Mouse (Mus musculus): ENCODE measurements around the gene Anp32e. TPM values are rescaled to one million over a fixed set of nuclear protein-coding genes. Genes with fewer than 3 reads are reported as not detected.
"Not testable (repeated sequence)": the region's sequence is repeated elsewhere in the genome, so short reads cannot be mapped to it uniquely, and the experiment has no call there.

The Anp32e gene
- polyA plus RNA-seq, 1 experiment from 2014 or later: 110 TPM

DNA sequence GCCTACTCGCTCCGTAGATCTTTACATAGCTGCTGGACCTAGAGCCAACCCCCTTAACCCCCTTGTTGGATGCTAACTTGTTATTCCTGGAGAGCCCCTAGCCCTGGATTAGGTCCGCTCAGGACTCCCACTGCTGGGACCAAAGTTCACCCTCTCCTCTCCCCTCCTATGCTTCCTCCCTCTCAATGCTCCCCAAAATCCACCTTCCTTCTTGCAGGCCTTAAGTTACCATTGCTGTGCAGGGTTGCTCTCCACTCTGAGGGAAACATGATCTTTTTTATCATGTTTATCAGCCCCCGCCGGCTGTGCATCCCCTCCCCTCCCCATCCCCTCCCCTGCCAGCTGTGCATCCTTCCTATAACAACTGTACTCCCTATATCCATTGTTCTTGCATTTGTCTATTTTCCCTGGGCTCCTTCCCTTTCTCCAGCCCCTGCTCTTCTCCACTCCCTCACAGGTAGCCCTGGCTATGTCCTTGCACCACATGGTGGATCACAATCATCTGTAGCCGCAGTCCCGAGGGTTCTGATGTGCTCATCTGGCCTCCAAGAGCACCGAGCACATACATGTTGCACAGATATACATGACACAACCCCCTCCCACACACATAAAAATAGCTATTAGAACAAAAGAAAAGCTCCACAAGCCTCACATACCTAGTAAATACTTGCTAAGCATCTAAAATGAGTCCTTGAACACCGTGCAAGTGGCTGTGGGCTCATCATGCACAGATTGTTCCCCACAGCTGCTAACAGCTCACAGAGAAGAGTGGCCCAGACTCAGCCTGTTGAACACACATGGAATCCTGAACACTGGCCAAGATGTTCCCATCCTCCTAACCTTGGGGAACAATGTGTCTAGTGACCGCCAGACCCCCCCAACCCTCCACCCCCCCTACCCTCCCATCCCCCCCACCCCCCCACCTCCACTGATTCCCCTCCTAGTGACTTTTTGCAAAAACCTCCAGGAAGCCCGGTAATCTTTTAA is 36.7 kb upstream of the Anp32e start:
- WGBS: 29% methylated on average over 11 of the region's 11 CpGs
- ATAC-seq (replicated peaks; ENCODE audit: low FRiP score): no peak

DNA sequence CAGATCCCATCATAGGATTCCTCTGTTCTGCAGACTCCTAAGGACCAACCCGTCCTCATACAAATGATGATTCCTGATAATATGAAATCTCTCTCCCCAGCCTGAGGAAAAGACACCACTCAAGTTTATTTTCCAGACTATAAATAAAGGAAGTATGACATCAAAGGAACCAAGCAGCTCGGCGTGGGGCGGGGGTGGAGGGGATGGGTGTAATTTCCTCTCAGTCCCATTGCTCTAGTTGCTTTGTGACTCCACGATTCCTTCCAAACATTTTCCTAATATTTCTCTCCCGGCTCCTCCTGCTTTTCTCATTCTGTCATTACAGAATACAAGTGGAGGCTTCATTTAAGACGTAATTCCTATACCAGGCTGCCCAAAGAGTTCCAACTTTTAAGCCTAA is 35.9 kb upstream of the Anp32e start:
- no peak for ATAC-seq (replicated peaks; ENCODE audit: low FRiP score)
- Histone ChIP-seq H3K36me3 (ENCODE audit: control insufficient read depth, insufficient read depth, low read length) (no peaks in the 10 kb centered on the region), H3K4me2 (peak overlapping the region; percentile 81), H3K9ac (ENCODE audit: low read depth, low read length) (peak overlapping the region; percentile 61), H3K4me3 (ENCODE audit: low read depth, low read length) (peak overlapping the region; percentile 66), H3K4me1 (replicated peaks; ENCODE audit: control insufficient read depth, insufficient read depth, low read length) (peaks cover 23% of the 10 kb centered on the region), H3K27ac (ENCODE audit: low read depth, low read length) (peak overlapping the region; percentile 65; the same call in 1 of the 2 replicates), H3K27me3 (replicated peaks; ENCODE audit: control insufficient read depth, insufficient read depth, low read length) (no peaks in the 10 kb centered on the region), H3K9me3 (ENCODE audit: control insufficient read depth, low read length) (no peaks in the 10 kb centered on the region)
- no peak for DNase-seq (ENCODE audit: low spot score)
- 16% methylated on average over 7 of the region's 7 CpGs for WGBS

More for the DNA sequence above, 36.7 kb upstream of the Anp32e start:
- Histone ChIP-seq H3K27ac (ENCODE audit: low read depth, low read length) (peak overlapping the region; percentile 22; the same call in 1 of the 2 replicates), H3K9me3 (ENCODE audit: control insufficient read depth, low read length) (no peaks in the 10 kb centered on the region), H3K9ac (ENCODE audit: low read depth, low read length) (no peak overlapping the region), H3K4me3 (ENCODE audit: low read depth, low read length) (no peak overlapping the region), H3K27me3 (replicated peaks; ENCODE audit: control insufficient read depth, insufficient read depth, low read length) (no peaks in the 10 kb centered on the region), H3K4me2 (peak overlapping the region; percentile 40), H3K36me3 (ENCODE audit: control insufficient read depth, insufficient read depth, low read length) (no peaks in the 10 kb centered on the region), H3K4me1 (replicated peaks; ENCODE audit: control insufficient read depth, insufficient read depth, low read length) (peaks cover 23% of the 10 kb centered on the region)
- no peak for DNase-seq (ENCODE audit: low spot score)

GRCm38 (mm10) chr3:95893606-95894316 is 35.3 kb upstream of the Anp32e start, which contains the start of gene Aph1a:
TSS of gene Aph1a (plus strand) at chr3:95893969.
- Histone ChIP-seq H3K27ac (ENCODE audit: low read depth, low read length) (peak within 1 kb of the TSS; percentile 65), H3K4me2 (peak within 1 kb of the TSS; percentile 90), H3K4me1 (replicated peaks; ENCODE audit: control insufficient read depth, insufficient read depth, low read length) (peaks cover 23% of the 10 kb centered on the region), H3K9ac (ENCODE audit: low read depth, low read length) (peak within 1 kb of the TSS; percentile 75), H3K4me3 (ENCODE audit: low read depth, low read length) (peak within 1 kb of the TSS; percentile 66)
- H3K9me3 ChIP-seq (ENCODE audit: control insufficient read depth, low read length); H3K36me3 ChIP-seq (ENCODE audit: control insufficient read depth, insufficient read depth, low read length); H3K27me3 ChIP-seq (replicated peaks; ENCODE audit: control insufficient read depth, insufficient read depth, low read length): not testable (repeated sequence)
- ATAC-seq (replicated peaks; ENCODE audit: low FRiP score) (peak; percentile 98), DNase-seq (ENCODE audit: low spot score) (peak; percentile 92)
- WGBS: under 1% methylated on average over 25 of the region's 43 CpGs

DNA sequence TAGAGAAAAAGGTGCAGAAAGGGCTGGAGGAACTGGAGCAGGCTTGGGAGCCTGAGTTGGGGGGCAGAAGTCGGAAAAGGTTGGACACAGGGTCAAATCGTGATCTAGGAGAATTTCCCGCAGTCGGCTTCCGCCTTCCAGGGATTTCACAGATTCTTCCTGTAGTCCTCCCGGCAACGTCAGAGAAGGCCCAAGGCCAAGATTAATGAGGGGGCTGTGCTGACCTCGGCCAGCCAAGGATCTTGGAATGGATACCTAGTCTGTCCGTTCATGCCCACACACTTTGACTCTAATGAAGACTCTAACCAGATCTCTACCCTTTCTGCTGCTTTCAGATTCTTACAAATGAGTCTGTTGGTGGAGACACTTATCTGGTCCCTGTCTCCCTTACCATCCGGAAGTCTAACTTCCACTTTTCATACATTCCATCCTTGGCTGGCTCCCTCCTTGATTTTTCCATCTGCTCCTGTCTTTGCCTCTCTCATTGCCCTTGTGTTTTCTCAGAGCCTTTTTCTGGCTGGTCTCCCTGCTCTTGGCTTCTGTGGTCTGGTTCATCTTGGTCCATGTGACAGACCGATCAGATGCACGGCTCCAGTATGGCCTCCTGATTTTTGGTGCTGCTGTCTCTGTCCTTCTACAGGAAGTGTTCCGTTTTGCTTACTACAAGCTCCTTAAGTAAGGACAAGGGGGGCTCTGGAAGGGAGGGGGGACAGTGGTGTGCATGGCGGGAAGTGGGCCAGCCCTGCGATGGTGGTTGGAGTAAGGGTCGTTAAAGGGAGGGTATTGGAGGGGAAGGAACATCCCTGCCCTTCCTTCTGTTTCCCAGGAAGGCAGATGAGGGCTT is 34.5 kb upstream of the Anp32e start:
- peak overlapping the region; percentile 90 for H3K4me2 ChIP-seq
- H3K9me3 ChIP-seq (ENCODE audit: control insufficient read depth, low read length): no peaks in the 10 kb centered on the region
- peak overlapping the region; percentile 75 for H3K9ac ChIP-seq (ENCODE audit: low read depth, low read length)
- H3K4me1 ChIP-seq (replicated peaks; ENCODE audit: control insufficient read depth, insufficient read depth, low read length): peaks cover 23% of the 10 kb centered on the region
- ATAC-seq (replicated peaks; ENCODE audit: low FRiP score): no peak
- H3K36me3 ChIP-seq (ENCODE audit: control insufficient read depth, insufficient read depth, low read length): no peaks in the 10 kb centered on the region
- H3K27ac ChIP-seq (ENCODE audit: low read depth, low read length): peak overlapping the region; percentile 59
- H3K27me3 ChIP-seq (replicated peaks; ENCODE audit: control insufficient read depth, insufficient read depth, low read length): no peaks in the 10 kb centered on the region
- WGBS: 4% methylated on average over 16 of the region's 16 CpGs
- H3K4me3 ChIP-seq (ENCODE audit: low read depth, low read length): peak overlapping the region; percentile 66
- DNase-seq (ENCODE audit: low spot score): peak; percentile 54

- WGBS: 89% methylated on average over 7 of the region's 7 CpGs
- not testable (repeated sequence) for H3K9ac ChIP-seq (ENCODE audit: low read depth, low read length); H3K4me2 ChIP-seq; H3K4me3 ChIP-seq (ENCODE audit: low read depth, low read length); DNase-seq (ENCODE audit: low spot score); ATAC-seq (replicated peaks; ENCODE audit: low FRiP score); H3K9me3 ChIP-seq (ENCODE audit: control insufficient read depth, low read length); H3K27ac ChIP-seq (ENCODE audit: low read depth, low read length); H3K27me3 ChIP-seq (replicated peaks; ENCODE audit: control insufficient read depth, insufficient read depth, low read length); H3K36me3 ChIP-seq (ENCODE audit: control insufficient read depth, insufficient read depth, low read length)
- H3K4me1 ChIP-seq (replicated peaks; ENCODE audit: control insufficient read depth, insufficient read depth, low read length): peaks cover 23% of the 10 kb centered on the region
Observed at GRCm38 (mm10) chr3:95895501-95895900, 33.5 kb upstream of the Anp32e start.

DNA sequence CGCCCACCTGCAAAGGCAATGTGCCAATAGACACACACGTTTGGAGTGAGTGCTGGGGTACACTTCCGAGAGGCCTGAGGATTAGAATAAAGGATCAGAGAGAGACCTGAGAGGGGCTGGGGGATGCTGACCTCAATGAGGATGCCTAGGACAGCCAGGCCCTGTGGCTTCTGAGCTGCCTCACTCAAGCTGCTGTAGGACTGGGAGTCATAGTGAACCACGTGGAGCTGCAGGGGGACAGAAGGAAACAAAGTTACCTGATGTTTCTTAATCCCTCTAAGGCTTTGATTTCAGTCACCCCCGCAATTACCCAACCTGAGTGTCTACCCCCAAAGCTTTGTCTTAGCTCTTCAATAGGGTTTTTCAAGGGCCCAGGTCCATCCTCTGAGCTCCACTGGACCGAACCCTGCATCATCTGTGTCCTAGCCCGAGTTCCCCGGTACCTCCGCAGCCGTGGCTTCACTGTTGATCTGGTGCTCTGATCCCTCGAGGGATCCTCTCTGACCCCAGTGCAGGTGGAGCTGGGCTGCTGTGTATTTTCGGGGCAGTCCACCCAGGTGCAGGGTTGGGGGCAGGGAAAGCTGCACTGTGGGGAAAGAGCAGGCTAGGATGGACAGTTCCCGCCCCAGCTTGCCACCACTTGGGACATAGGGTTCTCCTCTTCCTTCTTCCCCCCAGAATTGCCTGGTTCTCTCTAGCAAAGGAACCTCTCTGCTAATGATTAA is 29.1 kb upstream of the Anp32e start:
- ATAC-seq (replicated peaks; ENCODE audit: low FRiP score): no peak
- Histone ChIP-seq H3K27ac (ENCODE audit: low read depth, low read length) (no peak overlapping the region), H3K9ac (ENCODE audit: low read depth, low read length) (no peak overlapping the region), H3K4me3 (ENCODE audit: low read depth, low read length) (no peak overlapping the region), H3K4me2 (no peak overlapping the region), H3K27me3 (replicated peaks; ENCODE audit: control insufficient read depth, insufficient read depth, low read length) (peaks cover 21% of the 10 kb centered on the region), H3K9me3 (ENCODE audit: control insufficient read depth, low read length) (no peaks in the 10 kb centered on the region), H3K4me1 (replicated peaks; ENCODE audit: control insufficient read depth, insufficient read depth, low read length) (peaks cover 8% of the 10 kb centered on the region), H3K36me3 (ENCODE audit: control insufficient read depth, insufficient read depth, low read length) (no peaks in the 10 kb centered on the region)
- WGBS: 71% methylated on average over 13 of the region's 13 CpGs
- DNase-seq (ENCODE audit: low spot score): no peak

GRCm38 (mm10) chr3:95901616-95902372 is 27.3 kb upstream of the Anp32e start:
- Histone ChIP-seq H3K4me1 (replicated peaks; ENCODE audit: control insufficient read depth, insufficient read depth, low read length) (peaks cover 15% of the 10 kb centered on the region), H3K27me3 (replicated peaks; ENCODE audit: control insufficient read depth, insufficient read depth, low read length) (peaks cover 27% of the 10 kb centered on the region), H3K36me3 (ENCODE audit: control insufficient read depth, insufficient read depth, low read length) (no peaks in the 10 kb centered on the region), H3K9me3 (ENCODE audit: control insufficient read depth, low read length) (no peaks in the 10 kb centered on the region), H3K4me3 (ENCODE audit: low read depth, low read length) (no peak overlapping the region), H3K27ac (ENCODE audit: low read depth, low read length) (peak overlapping the region; percentile 45), H3K4me2 (peak overlapping the region; percentile 75), H3K9ac (ENCODE audit: low read depth, low read length) (0 out of 2 replicates have a peak overlapping the region, but pooled peaks have one; percentile 9)
- 68% methylated on average over 9 of the region's 9 CpGs for WGBS
- ATAC-seq (replicated peaks; ENCODE audit: low FRiP score) (no peak), DNase-seq (ENCODE audit: low spot score) (no peak)
